Mouse (Mus musculus): Measurements from ENCODE around the gene Ctsz.

GRCm38 (mm10) chr2:174472818-174473549, 34.1 kb upstream of the Ctsz start, which contains the start of gene Prelid3b:
- no peak for TF ChIP-seq POLR2A (IDR thresholded peaks at IDR 0.05; ENCODE audit: insufficient read depth, low read length)
- TF ChIP-seq CTCF (IDR thresholded peaks at IDR 0.05; ENCODE audit: low read depth, low read length), result no peak
- TF ChIP-seq EP300 (IDR thresholded peaks at IDR 0.05; ENCODE audit: insufficient read depth, low read depth, low read length), result no peak

Data from ES-Bruce4 (cell line).